Comparison of ENCODE assay signal across 8 mouse cellular contexts in genomic region chr2:25581294-25581864, GRCm38 (mm10). TPM values are rescaled to one million over a fixed set of nuclear protein-coding genes. Genes with fewer than 3 reads are reported as not detected.
A peak's percentile ranks its signal among the peaks of the same experiment; 100 is the strongest.
DNase-seq lines count a peak whose midpoint lies in the region; ATAC-seq and TF ChIP-seq lines count a peak whose summit lies in the region.

Gene Ajm1, minus strand, starts transcription at chr2:25581757.

- TF ChIP-seq POLR2A in lung, adult 2 months (IDR thresholded peaks at IDR 0.05; ENCODE audit: borderline replicate concordance, extremely low read depth, low read depth, low read length), result no peak

- ATAC-seq in embryonic facial prominence, embryonic 15.5 days (ENCODE audit: insufficient number of reproducible peaks, low FRiP score, low TSS enrichment, low read depth), result peak; percentile 66
- ATAC-seq in neural tube, embryonic 14.5 days (ENCODE audit: low read depth), result peak; percentile 76

- H3K4me1 ChIP-seq in embryonic facial prominence, embryonic 15.5 days, result peaks cover 64% of the 10 kb centered on the region
- H3K4me1 ChIP-seq in lung, adult 2 months (ENCODE audit: control insufficient read depth, insufficient read depth, low read length), result peaks cover 15% of the 10 kb centered on the region
- H3K4me1 ChIP-seq in neural tube, embryonic 14.5 days (ENCODE audit: control insufficient read depth, insufficient read depth, low read length), result peaks cover 43% of the 10 kb centered on the region

- H3K36me3 ChIP-seq in embryonic facial prominence, embryonic 15.5 days, result peaks cover 31% of the 10 kb centered on the region
- peaks cover 10% of the 10 kb centered on the region; the same call in 1 of the 2 replicates for H3K36me3 ChIP-seq in neural tube, embryonic 14.5 days (ENCODE audit: control insufficient read depth, insufficient read depth, low read length)

- peaks cover 51% of the 10 kb centered on the region for H3K27me3 ChIP-seq in embryonic facial prominence, embryonic 15.5 days
- peaks cover 41% of the 10 kb centered on the region for H3K27me3 ChIP-seq in neural tube, embryonic 14.5 days (ENCODE audit: control insufficient read depth, insufficient read depth, low read length)

- no peak within 1 kb of the TSS for H3K27ac ChIP-seq in embryonic facial prominence, embryonic 15.5 days (replicated peaks)
- peak within 1 kb of the TSS; percentile 62 for H3K27ac ChIP-seq in neural tube, embryonic 14.5 days (ENCODE audit: low read depth, low read length)

- peak within 1 kb of the TSS; percentile 12; the same call in 1 of the 2 replicates for H3K9ac ChIP-seq in embryonic facial prominence, embryonic 15.5 days
- peak within 1 kb of the TSS; percentile 56 for H3K9ac ChIP-seq in neural tube, embryonic 14.5 days (replicated peaks; ENCODE audit: low read depth, low read length)

- 5% methylated on average over 19 of the region's 19 CpGs for WGBS in embryonic facial prominence, embryonic 15.5 days
- 5% methylated on average over 19 of the region's 19 CpGs for WGBS in lung, adult 2 months
- 6% methylated on average over 19 of the region's 19 CpGs for WGBS in neural tube, embryonic 14.5 days

- intact Hi-C loops in heart, postnatal 10 days (cut with DNase I), result no loop called here

- DNase-seq in CD8-positive naive resting alpha-beta T cell, adult 2 months (ENCODE audit: low read depth in 2 of 2, low spot score in 2 of 2), result peak; percentile 61 to 75
- DNase-seq in adrenal gland, postnatal 36 days, result peak; percentile 56 to 72
- peak; percentile 76 to 81 for DNase-seq in heart, postnatal 10 days
- DNase-seq in layer of hippocampus, adult 8-10 months (ENCODE audit: low spot score in 2 of 2), result peak; percentile 71 to 76
- DNase-seq in lung, adult 2 months, result peak; percentile 55
- DNase-seq in thymus, postnatal 25 days, result peak; percentile 76

- peak within 1 kb of the TSS; percentile 78 for H3K4me2 ChIP-seq in embryonic facial prominence, embryonic 15.5 days (replicated peaks)
- peak within 1 kb of the TSS; percentile 66 for H3K4me2 ChIP-seq in neural tube, embryonic 14.5 days (ENCODE audit: low read depth, low read length)

- H3K4me3 ChIP-seq in embryonic facial prominence, embryonic 15.5 days (replicated peaks), result peak within 1 kb of the TSS; percentile 41
- peak within 1 kb of the TSS; percentile 7 for H3K4me3 ChIP-seq in lung, adult 2 months (replicated peaks; ENCODE audit: extremely low read depth, low read depth, low read length)
- peak within 1 kb of the TSS; percentile 51 for H3K4me3 ChIP-seq in neural tube, embryonic 14.5 days (ENCODE audit: low read depth, low read length)

- peak; percentile 80 for TF ChIP-seq CTCF in lung, adult 2 months (IDR thresholded peaks at IDR 0.05; ENCODE audit: insufficient read depth, low read length)

- H3K9me3 ChIP-seq in embryonic facial prominence, embryonic 15.5 days (replicated peaks), result no peaks in the 10 kb centered on the region
- H3K9me3 ChIP-seq in neural tube, embryonic 14.5 days (ENCODE audit: control insufficient read depth, low read length), result no peaks in the 10 kb centered on the region

RNA-seq across cellular contexts. Expression of gene Ajm1, which starts in this region (rescaled TPM):
- total RNA-seq in adrenal gland, postnatal 36 days (2021), result 1 to 10 TPM in 1 of 2 experiments, under 1 TPM in 1; 0.73 to 1.3 TPM
- 0.60 and 0.63 TPM in 2 replicates for polyA plus RNA-seq in embryonic facial prominence, embryonic 15.5 days (2015; fragmentation: Nextera tagmentation; extraction: Ambion mirVana)
- under 1 TPM; 0.10 to 0.12 TPM for total RNA-seq in heart, postnatal 10 days (2021)
- 100 to 1,000 TPM in 1 of 4 experiments, 10 to 100 TPM in 3; 82.9 to 103 (median 92.4) TPM for total RNA-seq in layer of hippocampus, adult 8-10 months (2022)
- polyA plus RNA-seq in lung, adult 2 months (2012; rRNA removed), result 0.31 and 0.34 TPM in 2 replicates
- polyA plus RNA-seq in neural tube, embryonic 14.5 days (2014; fragmentation: Nextera tagmentation; extraction: Ambion mirVana), result 8.1 and 13.3 TPM in 2 replicates

Comparison
In these comparisons a context has a peak if more than half of its experiments do, and no peak if none do; other contexts are left out.
1. RNA of gene Ajm1 (total RNA-seq): 82.9 to 103 TPM in layer of hippocampus, adult 8-10 months; 0.73 to 1.3 TPM in adrenal gland, postnatal 36 days and 0.10 to 0.12 TPM in heart, postnatal 10 days; every median in the first group is over 10 times any median in the second.
2. Peak in ATAC-seq, H3K4me3 ChIP-seq, H3K9ac ChIP-seq and H3K4me2 ChIP-seq in embryonic facial prominence, embryonic 15.5 days; RNA of the gene not detected or under 1 TPM.
3. Peak in DNase-seq in heart, postnatal 10 days; RNA of the gene not detected or under 1 TPM.
4. Peak in DNase-seq and H3K4me3 ChIP-seq in lung, adult 2 months; RNA of the gene not detected or under 1 TPM.
5. Peak in every context shown above with its lines, with median percentiles within 50 percentile points of each other: DNase-seq and H3K4me3 ChIP-seq.